Mouse (Mus musculus): ENCODE data around the gene Cdhr4.

The Cdhr4 gene

GRCm38 (mm10) chr9:107992197-107992596, at the start of gene Cdhr4:
Gene Cdhr4, plus strand, starts transcription at chr9:107992497.
- CTCF ChIA-PET, result interaction anchor here (0.7 kb wide), 1 partner anchor 48 kb away, joined by 4 read pairs; no protein-coding TSS in a partner anchor

GRCm38 (mm10) chr9:107947241-107948194, 44.8 kb upstream of the Cdhr4 start:
- CTCF ChIA-PET, result interaction anchor here (1.0 kb wide), 1 partner anchor 43 kb away, joined by 3 read pairs; no protein-coding TSS in a partner anchor

DNA sequence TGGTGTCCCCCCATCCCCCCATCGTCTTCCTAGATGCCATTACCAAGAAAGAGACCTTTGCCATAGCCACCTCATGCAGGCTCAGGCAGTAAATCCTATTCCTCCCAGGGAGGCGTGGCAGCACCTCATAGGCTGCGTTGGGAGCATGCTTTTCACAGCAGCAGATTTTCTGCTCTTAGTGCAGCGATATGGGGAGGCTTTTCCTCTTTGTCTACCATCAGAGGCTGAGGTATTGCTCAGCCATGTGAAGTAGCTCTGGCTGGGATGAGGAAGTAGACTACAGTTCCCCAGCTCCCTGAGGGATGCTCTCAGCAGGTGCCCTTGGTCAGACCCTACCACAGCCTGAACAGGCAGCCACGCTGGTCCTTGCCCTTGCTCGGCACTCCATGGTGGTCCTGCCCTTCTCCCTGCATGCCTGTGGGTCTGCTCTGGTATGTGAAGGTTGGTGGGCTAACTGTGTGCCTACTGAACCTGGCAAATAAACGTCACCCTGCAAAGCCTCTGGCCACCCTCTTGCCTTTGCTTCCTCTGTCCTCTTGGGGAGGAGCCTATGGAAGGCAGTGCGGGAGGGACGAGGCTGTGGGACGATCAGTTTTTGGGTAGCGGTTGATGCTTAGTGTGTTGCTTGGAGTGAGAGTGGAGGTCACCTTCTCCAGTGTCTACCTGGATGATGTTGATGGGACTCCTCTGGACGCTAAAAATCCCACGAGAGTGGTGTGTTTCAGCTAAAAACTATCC, 42.9 kb upstream of the Cdhr4 start:
- CTCF ChIA-PET, result interaction anchor here (0.8 kb wide), 1 partner anchor 55 kb away, joined by 3 read pairs; no protein-coding TSS in a partner anchor

GRCm38 (mm10) chr9:107949922-107950235, 42.4 kb upstream of the Cdhr4 start, which contains the start of gene Traip:
Gene Traip, plus strand, starts transcription at chr9:107950136.
- CTCF ChIA-PET, result interaction anchor here (0.8 kb wide), 1 partner anchor 54 kb away, joined by 3 read pairs; no protein-coding TSS in a partner anchor

DNA sequence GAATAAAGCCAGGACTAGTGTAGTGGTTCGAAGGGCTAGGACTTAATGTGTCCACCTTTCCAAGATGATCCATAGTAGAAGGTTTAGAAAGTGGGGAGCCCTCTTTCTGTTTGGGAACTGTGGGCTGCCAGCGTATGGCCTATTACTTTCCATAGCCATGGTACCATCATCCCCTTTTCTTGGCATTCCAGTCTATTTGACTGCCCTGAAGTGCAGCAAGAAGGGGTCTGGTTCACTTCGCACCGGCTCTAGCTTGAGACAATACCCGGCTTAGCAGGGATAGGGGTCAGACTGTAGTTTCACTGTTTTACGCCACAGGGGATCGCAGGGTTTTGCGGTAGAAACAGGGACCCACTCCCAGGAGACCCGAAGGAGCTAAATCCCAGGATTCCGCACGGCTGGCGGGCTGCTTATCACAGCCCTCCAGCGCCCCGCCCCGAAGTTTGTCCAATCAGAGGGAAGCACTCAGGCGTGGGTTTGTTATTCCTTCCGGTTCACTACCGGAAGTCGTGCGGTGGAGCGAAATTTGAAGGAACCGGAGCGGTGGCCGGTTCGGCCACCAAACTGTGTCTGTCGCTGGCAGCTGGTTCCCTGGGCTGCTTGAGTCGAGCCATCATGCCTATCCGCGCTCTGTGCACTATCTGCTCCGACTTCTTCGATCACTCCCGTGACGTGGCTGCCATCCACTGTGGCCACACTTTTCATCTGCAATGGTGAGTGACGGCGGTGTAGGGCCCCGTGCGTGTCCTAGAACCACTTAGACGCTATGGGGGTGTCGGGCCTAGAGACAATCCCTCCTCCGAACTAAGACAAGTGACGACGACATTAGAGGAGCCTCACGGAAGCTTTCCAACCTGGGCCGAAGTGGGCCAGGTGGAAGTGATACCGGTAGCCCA, 41.6 kb upstream of the Cdhr4 start:
- CTCF ChIA-PET, result interaction anchor here (1.6 kb wide), 1 partner anchor 11 kb away, joined by 3 read pairs; no protein-coding TSS in a partner anchor

- CTCF ChIA-PET, result interaction anchor here (0.8 kb wide), 1 partner anchor 20 kb away, joined by 6 read pairs; no protein-coding TSS in a partner anchor
Measured at GRCm38 (mm10) chr9:107955613-107956289, 36.5 kb upstream of the Cdhr4 start.

DNA sequence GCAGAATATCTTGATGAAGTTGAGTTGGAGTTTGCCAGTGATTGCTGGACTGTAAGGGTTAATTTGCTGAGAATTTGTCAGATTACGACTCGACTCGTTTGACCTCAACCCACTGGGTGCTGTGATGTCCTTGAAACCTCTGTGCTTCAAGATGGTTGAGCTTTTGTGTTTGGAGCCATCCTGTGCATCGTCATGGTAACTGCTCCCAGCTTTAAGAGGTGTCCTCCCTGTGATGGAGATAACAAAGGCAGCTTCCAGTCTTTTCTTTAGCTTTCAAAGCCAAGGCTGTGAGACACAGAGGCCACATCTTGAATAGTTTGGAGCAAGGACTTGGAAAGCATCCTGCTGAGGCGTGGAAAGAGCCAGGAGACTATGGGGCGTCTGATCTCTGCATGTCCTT, 35.2 kb upstream of the Cdhr4 start:
- CTCF ChIA-PET, result interaction anchor here (0.8 kb wide), 1 partner anchor 65 kb away, joined by 3 read pairs; no protein-coding TSS in a partner anchor

DNA sequence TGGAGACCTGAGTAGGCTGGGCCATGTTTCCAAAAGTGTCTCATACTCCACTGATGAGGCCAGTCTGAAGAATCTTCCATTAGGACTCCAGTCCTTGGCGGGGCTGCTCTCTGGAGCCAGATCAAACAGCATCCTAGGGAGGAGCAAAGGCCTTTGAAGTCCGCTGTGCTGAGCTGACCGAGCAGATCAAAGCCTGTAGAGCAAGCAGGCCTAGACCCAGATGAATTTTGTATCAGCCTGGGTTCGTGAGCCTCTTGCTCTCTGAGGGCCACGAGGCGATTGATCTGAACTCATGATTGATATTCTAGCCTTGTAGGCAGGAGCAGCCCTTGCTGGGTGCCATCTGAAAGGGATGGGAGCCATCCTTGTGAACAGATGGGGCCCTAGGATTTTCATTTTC, 32.4 kb upstream of the Cdhr4 start:
- CTCF ChIA-PET, result no interaction called here

DNA sequence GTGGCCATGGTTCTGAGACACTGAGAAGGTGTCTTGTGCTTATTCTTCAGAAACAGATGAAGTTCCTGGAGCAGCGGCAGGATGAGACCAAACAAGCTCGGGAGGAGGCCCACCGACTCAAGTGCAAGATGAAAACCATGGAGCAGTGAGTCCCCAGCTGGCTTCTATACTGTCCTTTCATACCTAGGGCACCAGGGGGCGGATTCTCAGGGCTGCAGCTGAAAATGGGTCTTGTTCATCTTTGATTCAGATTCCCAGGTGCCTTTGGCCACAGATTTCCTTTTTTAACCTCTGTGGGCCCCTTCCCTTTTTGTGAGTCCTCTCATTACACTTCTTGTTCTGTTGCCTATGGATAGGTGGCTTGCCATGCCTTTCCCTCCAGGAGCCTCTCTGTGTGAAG, 31.4 kb upstream of the Cdhr4 start:
- CTCF ChIA-PET, result interaction anchor here (1.0 to 1.1 kb wide), 2 partner anchors 10 to 27 kb away, joined by 3 read pairs; no protein-coding TSS in a partner anchor

- CTCF ChIA-PET, result interaction anchor here (1.0 to 1.1 kb wide), 2 partner anchors 10 to 26 kb away, joined by 3 read pairs; no protein-coding TSS in a partner anchor
Measured at GRCm38 (mm10) chr9:107961351-107961762, 30.9 kb upstream of the Cdhr4 start.

GRCm38 (mm10) chr9:107961881-107962280, 30.4 kb upstream of the Cdhr4 start:
- CTCF ChIA-PET, result interaction anchor here (1.0 to 1.1 kb wide), 2 partner anchors 11 to 26 kb away, joined by 3 read pairs; no protein-coding TSS in a partner anchor

DNA sequence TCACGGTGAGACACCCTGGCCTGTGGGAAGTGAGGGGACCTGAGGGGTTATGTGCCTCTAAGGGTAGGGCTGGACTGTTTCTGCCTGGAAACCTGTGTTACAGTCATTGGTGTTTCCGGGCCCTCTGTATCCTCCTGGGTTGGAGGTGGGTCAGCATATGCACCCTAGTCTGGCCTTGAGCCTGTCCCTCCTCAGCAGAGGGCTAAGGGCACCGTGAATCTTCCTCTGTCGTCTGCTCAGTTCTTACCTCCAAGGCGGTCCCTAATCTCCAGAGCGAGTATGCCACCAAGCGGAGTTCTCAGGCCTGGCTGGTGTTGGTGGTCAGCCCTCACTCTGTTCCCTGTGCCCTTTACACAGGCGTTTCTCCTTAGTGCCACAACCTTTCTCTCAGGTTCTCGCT, 29.4 kb upstream of the Cdhr4 start:
- CTCF ChIA-PET, result no interaction called here

DNA sequence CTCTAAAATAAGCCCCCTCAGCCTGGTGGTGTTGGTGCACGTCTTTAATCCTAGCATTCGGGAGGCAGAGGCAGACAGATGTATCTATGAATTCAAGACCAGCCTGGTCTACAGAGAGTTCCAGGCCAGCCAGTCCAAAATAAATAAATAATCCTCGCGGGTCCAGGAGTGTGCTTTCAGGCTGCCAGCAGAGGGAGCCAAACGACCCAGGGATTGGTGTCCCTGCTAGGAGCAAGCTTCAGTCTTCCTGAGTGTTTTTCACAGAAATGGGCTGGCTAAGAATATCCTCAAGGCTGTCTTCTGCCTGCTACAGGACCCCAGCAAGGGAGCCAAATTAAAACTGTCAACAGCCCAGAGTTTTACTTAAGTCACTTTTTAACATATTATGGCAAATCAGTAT, 28.6 kb upstream of the Cdhr4 start:
- CTCF ChIA-PET, result interaction anchor here (0.6 to 1.4 kb wide), 2 partner anchors 88 kb away, joined by 4 to 6 read pairs; no protein-coding TSS in a partner anchor

- CTCF ChIA-PET, result interaction anchor here (1.4 kb wide), 1 partner anchor 87 kb away, joined by 4 read pairs; no protein-coding TSS in a partner anchor
Measured at GRCm38 (mm10) chr9:107964681-107965080, 27.6 kb upstream of the Cdhr4 start.

DNA sequence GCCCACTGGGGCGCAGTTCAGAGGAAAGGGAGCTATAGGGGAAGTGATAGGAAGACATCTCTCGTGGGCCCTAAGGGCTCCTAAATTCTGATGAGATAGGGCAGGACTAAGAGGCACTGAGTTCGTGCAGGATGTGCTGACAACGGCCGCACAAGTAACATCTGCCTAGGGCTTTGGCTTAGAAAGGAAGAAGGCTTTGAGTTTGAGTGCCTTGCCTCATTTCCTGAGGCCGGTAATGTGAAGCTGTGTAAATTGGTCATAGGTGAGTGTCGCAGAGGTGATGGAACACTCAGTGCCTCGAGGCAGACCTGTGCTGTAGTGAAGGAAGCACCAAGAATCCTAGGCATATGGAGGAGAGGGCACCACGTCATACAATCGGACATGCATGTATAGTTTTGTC, 25.6 kb upstream of the Cdhr4 start:
- CTCF ChIA-PET, result no interaction called here

DNA sequence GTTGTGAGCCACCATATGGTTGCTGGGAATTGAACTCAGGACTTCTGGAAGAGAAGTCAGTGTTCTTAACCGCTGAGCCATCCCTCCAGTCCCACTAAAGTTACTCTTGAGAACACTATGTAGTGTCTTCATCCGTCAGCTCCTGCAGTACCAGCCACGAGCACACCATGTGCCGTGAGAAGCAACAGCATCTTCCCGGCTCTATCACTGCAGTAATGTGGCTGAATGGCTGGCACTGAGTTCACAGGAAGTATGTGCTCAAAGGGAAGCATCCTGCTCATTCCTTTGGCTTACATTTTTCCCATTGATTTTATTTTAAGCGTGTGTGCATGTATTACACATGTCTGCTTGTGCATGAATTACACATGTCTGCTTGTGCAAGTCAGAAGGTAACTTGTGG, 24.9 kb upstream of the Cdhr4 start:
- CTCF ChIA-PET, result no interaction called here

- CTCF ChIA-PET, result no interaction called here
Measured at GRCm38 (mm10) chr9:107968531-107968930, 23.8 kb upstream of the Cdhr4 start.

- CTCF ChIA-PET, result interaction anchor here (0.5 to 0.8 kb wide), 2 partner anchors 96 to 146 kb away, joined by 3 to 14 read pairs; no protein-coding TSS in a partner anchor
Measured at GRCm38 (mm10) chr9:107970311-107970710, 22.0 kb upstream of the Cdhr4 start.

DNA sequence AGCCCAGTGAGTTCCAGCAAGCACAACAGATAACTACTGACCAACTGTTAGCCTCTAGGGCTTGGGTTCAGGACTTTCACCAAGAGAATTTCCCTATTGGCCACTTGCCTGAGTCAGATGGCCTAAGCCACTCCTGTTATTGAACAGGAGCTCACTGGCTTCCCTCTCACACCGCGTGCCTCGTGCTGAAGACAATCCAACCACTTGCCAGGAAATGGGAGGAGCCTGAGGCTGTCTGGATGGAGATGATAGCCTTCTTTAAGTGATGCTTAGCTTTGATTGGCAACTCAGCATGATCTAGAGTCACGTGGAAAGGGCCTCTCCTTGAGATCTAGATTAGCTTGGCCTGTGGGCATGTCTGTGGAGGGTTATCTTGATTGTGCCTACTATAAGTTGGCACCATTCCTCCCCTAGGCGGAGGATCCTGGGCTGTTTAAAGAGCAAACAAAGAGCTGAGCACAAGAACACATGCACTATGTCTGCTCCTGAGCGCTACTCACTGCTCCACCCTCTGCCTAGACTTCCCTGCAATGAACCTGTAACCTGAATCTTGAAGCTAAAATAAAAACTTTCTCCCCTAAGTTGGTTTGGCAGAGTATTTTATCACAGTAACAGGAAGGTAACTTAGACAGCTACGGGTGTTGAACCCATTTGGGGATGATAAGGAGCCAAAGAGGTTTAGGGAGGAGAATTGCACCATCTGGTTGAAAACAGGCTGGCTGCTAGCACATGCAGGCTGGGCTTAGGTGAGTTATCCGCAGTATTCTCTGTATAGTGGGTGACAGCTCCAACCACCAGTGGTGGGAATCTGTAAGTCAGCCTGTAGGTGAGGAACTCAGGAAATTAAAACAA, 20.4 kb upstream of the Cdhr4 start:
- CTCF ChIA-PET, result interaction anchor here (1.6 kb wide), 1 partner anchor 9 kb away, joined by 4 read pairs; no protein-coding TSS in a partner anchor
